ENCODE assay signal across 28 mouse cellular contexts in the genomic region with DNA sequence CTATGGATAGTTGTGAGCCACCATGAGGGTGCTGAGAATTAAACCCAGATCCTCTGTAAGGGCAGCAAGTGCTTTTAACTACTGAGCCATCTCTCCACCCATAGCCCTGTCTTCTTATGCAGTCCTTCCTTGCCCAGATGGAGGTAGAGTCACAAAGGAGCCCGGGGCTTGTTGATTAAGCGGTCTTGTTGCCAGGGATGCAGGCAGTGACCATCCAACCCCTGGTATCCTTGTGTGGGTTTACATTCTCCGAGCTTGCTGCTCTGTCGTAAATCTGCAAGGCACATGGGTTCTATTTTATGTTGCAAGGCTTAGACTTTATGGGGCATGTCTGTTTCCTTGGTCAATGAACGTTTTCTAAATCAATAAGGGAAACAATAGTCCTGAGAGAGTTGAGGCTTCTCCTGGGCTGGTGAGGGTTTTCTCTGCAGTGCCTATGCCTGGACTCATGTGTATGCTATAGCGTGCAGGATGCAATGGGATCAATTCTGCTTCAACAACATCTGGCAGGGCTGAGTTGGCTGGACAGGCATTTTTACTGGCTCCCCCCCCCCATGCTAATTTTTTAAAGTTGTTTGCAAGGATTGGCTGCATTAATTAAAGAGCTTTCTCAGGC.
DNase-seq lines count a peak whose midpoint lies in the region; ATAC-seq lines count a peak whose summit lies in the region.
"Had no signal": no experiment of that assay in that cellular context is flagged by ENCODE, and none has a peak within 500 bp of the region (broad histone marks: within the 10 kb centered on the region; RNA-seq: fewer than 3 reads in every experiment).

No protein-coding gene starts in this region.

- H3K4me3 ChIP-seq in kidney, embryonic 15.5 days (replicated peaks) = no peak overlapping the region
- H3K4me3 ChIP-seq in neural tube, embryonic 12.5 days = no peak overlapping the region
- H3K4me3 ChIP-seq in neural tube, embryonic 15.5 days (replicated peaks) = no peak overlapping the region
- no peak overlapping the region for H3K4me3 ChIP-seq in limb, embryonic 10.5 days
- H3K4me3 ChIP-seq: forebrain, embryonic 13.5 days; hindbrain, embryonic 13.5 days; layer of hippocampus, adult 2 months; limb, embryonic 13.5 days; lung, embryonic 15.5 days; myocyte had no signal

- no peak overlapping the region for H3K4me2 ChIP-seq in kidney, embryonic 15.5 days
- H3K4me2 ChIP-seq in neural tube, embryonic 12.5 days (replicated peaks) = no peak overlapping the region
- no peak overlapping the region for H3K4me2 ChIP-seq in neural tube, embryonic 15.5 days
- H3K4me2 ChIP-seq: forebrain, embryonic 13.5 days; heart, embryonic 11.5 days; hindbrain, embryonic 13.5 days; limb, embryonic 13.5 days; liver, embryonic 11.5 days; lung, embryonic 15.5 days; midbrain, embryonic 11.5 days had no signal

- peak overlapping the region; percentile 54 for H3K27ac ChIP-seq in kidney, embryonic 15.5 days
- H3K27ac ChIP-seq in neural tube, embryonic 12.5 days = no peak overlapping the region
- no peak overlapping the region for H3K27ac ChIP-seq in neural tube, embryonic 15.5 days (replicated peaks)
- H3K27ac ChIP-seq in limb, embryonic 10.5 days = peak overlapping the region; percentile 72; the same call in 1 of the 2 replicates
- H3K27ac ChIP-seq: forebrain, embryonic 13.5 days; hindbrain, embryonic 13.5 days; layer of hippocampus, adult 2 months; limb, embryonic 13.5 days; lung, embryonic 15.5 days had no signal

- WGBS in kidney, embryonic 15.5 days = 30% methylated on average over 6 of the region's 6 CpGs
- WGBS in neural tube, embryonic 12.5 days = 24% methylated on average over 6 of the region's 6 CpGs
- WGBS in neural tube, embryonic 15.5 days = 17% methylated on average over 6 of the region's 6 CpGs
- 59% methylated on average over 6 of the region's 6 CpGs for WGBS in limb, embryonic 10.5 days

- no peaks in the 10 kb centered on the region for H3K9me3 ChIP-seq in kidney, embryonic 15.5 days (replicated peaks)
- H3K9me3 ChIP-seq in neural tube, embryonic 12.5 days = no peaks in the 10 kb centered on the region
- H3K9me3 ChIP-seq in neural tube, embryonic 15.5 days (replicated peaks) = no peaks in the 10 kb centered on the region
- H3K9me3 ChIP-seq in limb, embryonic 10.5 days (replicated peaks) = no peaks in the 10 kb centered on the region
- H3K9me3 ChIP-seq: forebrain, embryonic 13.5 days; hindbrain, embryonic 13.5 days; limb, embryonic 13.5 days; lung, embryonic 15.5 days had no signal

- H3K9ac ChIP-seq in kidney, embryonic 15.5 days = no peak overlapping the region
- H3K9ac ChIP-seq in neural tube, embryonic 12.5 days = no peak overlapping the region
- no peak overlapping the region for H3K9ac ChIP-seq in neural tube, embryonic 15.5 days (replicated peaks)
- H3K9ac ChIP-seq: forebrain, embryonic 13.5 days; hindbrain, embryonic 13.5 days; limb, embryonic 13.5 days; lung, embryonic 15.5 days had no signal

- DNase-seq in kidney, adult 18-20 months = no peak
- no peak for DNase-seq in limb, embryonic 10.5 days (ENCODE audit: low spot score)
- DNase-seq in yolk sac, embryonic 10.5 days (ENCODE audit: low spot score) = no peak
- DNase-seq in layer of hippocampus, adult 9-10 months (ENCODE audit: low spot score) = no peak
- DNase-seq: adrenal gland, postnatal 10 days; cerebellum, adult 8-10 months; cerebellum, postnatal 25 days; gastrocnemius, postnatal 14 days; heart, adult 11 months; heart, postnatal 36 days; kidney, postnatal 14 days; layer of hippocampus, postnatal 36 days; right cerebral cortex, postnatal 4 days; thymus, postnatal 4 days had no signal

- no peaks in the 10 kb centered on the region for H3K27me3 ChIP-seq in kidney, embryonic 15.5 days
- H3K27me3 ChIP-seq in neural tube, embryonic 12.5 days (replicated peaks) = peaks cover 9% of the 10 kb centered on the region
- H3K27me3 ChIP-seq in neural tube, embryonic 15.5 days (replicated peaks) = 0 out of 2 replicates have a peak, but pooled peaks cover 6% of the 10 kb centered on the region
- no peaks in the 10 kb centered on the region for H3K27me3 ChIP-seq in limb, embryonic 10.5 days (ENCODE audit: low read depth, poor library complexity, severe bottlenecking)
- H3K27me3 ChIP-seq: forebrain, embryonic 13.5 days; Patski had no signal

- no peaks in the 10 kb centered on the region for H3K36me3 ChIP-seq in kidney, embryonic 15.5 days
- H3K36me3 ChIP-seq in neural tube, embryonic 12.5 days = no peaks in the 10 kb centered on the region
- no peaks in the 10 kb centered on the region for H3K36me3 ChIP-seq in neural tube, embryonic 15.5 days
- no peaks in the 10 kb centered on the region for H3K36me3 ChIP-seq in limb, embryonic 10.5 days
- H3K36me3 ChIP-seq: hindbrain, embryonic 13.5 days; limb, embryonic 13.5 days; lung, embryonic 15.5 days had no signal

- ATAC-seq in kidney, embryonic 15.5 days (replicated peaks; ENCODE audit: low FRiP score) = peak; percentile 56
- ATAC-seq in neural tube, embryonic 12.5 days (ENCODE audit: low FRiP score, low read depth) = peak; percentile 61
- no peak; the same call in 1 of the 2 replicates for ATAC-seq in neural tube, embryonic 15.5 days (ENCODE audit: low FRiP score)
- ATAC-seq: forebrain, embryonic 13.5 days; intestine, postnatal 0 days; Patski had no signal

- H3K4me1 ChIP-seq in kidney, embryonic 15.5 days = peaks cover 44% of the 10 kb centered on the region
- H3K4me1 ChIP-seq in neural tube, embryonic 12.5 days = peaks cover 23% of the 10 kb centered on the region
- peaks cover 7% of the 10 kb centered on the region; the same call in 1 of the 2 replicates for H3K4me1 ChIP-seq in neural tube, embryonic 15.5 days
- H3K4me1 ChIP-seq in limb, embryonic 10.5 days = peaks cover 24% of the 10 kb centered on the region
- H3K4me1 ChIP-seq: lung, embryonic 15.5 days had no signal

Comparison
In these comparisons a context has a peak if more than half of its experiments do, and no peak if none do; other contexts are left out.
1. H3K27ac ChIP-seq: peak in kidney, embryonic 15.5 days (single experiment) and limb, embryonic 10.5 days (single experiment); none in neural tube, embryonic 12.5 days (single experiment) and neural tube, embryonic 15.5 days (single experiment).